Mouse (Mus musculus): Measurements from ENCODE around the gene Dsn1. TPM values are rescaled to one million over a fixed set of nuclear protein-coding genes. Genes with fewer than 3 reads are reported as not detected.

Dsn1 gene
- polyA plus RNA-seq, 1 experiment from 2014 or later, result 30.9 TPM

- DNase-seq (ENCODE audit: low spot score), result no peak
Measured at GRCm38 (mm10) chr2:156973316-156974100, 33.4 kb downstream of the Dsn1 start.

DNA sequence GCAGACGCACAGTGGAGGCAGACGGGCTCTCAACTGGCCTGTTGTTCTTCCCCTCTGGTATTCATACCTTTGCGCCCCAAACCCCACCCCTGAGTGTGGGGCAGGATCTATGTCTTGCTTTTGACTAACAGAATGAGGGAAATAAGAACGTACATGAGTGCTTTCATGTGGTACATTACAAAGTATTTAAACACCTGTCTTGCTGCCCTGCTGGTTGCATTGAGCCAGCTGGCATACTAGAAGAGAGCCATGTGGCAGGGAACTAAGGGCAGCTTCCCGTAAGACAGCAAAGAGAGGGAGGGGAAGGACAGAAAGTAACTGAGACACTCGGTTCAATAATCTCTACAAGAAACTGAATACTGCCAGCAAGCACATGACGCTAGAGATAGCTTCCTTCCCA is 36.7 kb downstream of the Dsn1 start:
- peak; percentile 52 for DNase-seq (ENCODE audit: low spot score)

GRCm38 (mm10) chr2:156968501-156968900 is 38.5 kb downstream of the Dsn1 start:
- no peak for DNase-seq (ENCODE audit: low spot score)

DNA sequence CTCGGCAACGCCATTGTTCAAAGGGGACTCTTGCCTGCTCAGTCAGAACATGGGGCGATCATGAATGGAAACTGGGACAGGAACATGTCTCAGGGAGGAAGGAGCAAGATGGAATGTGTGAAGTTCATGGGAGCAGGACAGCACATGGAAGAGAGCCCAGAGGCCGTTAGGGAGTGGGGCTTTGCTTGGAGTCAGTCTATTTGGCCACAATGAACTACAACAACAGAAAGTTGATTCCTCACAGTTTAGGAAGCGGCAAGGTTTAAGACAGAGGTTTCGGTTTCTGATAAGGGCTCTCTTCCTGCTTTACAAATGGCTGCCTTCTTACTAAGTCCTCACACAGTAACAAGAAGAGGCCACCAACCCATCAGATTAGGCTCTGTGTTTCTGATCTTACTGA is 39.6 kb downstream of the Dsn1 start:
- DNase-seq (ENCODE audit: low spot score), result no peak

- no peak for DNase-seq (ENCODE audit: low spot score)
Measured at GRCm38 (mm10) chr2:156963891-156964290, 43.1 kb downstream of the Dsn1 start.

- DNase-seq (ENCODE audit: low spot score), result no peak
Measured at GRCm38 (mm10) chr2:156958496-156959252, 48.3 kb downstream of the Dsn1 start.

DNA sequence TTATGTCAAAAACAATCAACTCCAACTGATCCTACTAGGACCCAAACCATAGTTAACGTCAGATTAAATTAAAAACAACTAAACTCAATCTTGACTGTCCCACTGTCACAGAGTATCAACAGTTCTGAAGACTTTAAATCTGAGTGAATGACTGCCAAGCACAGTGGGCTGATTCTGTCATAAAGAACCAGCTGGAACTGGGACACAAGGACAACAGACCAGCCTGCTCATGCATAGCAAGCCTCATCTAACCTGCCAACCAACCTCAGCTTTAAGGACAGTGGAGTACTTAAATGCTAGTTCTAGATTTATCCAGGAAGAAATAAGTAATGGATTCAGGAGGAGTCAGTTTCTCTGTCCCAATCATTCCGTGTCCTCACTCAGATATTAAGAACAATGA is 49.9 kb downstream of the Dsn1 start:
- no peak for DNase-seq (ENCODE audit: low spot score)

DNA sequence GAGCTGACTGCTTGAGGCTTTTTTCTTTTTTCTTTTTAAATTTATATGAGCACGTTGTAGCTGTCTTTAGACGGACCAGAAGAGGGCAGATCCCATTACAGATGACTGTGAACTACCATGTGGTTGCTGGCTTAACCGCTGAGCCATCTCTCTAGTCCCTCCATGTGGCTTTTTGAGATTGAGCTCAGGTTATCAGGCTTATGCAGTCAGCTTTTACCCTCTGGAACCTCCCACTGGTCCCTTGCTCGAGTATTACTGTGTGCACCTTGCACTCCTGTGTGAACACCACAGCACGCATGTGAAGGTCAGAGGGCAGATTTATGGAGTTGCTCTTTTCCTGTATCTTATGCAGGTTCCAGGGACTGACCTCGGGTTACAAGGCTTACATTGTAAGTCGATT is 50.6 kb downstream of the Dsn1 start:
- no peak for DNase-seq (ENCODE audit: low spot score)

GRCm38 (mm10) chr2:156954463-156954862 is 52.5 kb downstream of the Dsn1 start:
- no peak for DNase-seq (ENCODE audit: low spot score)

DNA sequence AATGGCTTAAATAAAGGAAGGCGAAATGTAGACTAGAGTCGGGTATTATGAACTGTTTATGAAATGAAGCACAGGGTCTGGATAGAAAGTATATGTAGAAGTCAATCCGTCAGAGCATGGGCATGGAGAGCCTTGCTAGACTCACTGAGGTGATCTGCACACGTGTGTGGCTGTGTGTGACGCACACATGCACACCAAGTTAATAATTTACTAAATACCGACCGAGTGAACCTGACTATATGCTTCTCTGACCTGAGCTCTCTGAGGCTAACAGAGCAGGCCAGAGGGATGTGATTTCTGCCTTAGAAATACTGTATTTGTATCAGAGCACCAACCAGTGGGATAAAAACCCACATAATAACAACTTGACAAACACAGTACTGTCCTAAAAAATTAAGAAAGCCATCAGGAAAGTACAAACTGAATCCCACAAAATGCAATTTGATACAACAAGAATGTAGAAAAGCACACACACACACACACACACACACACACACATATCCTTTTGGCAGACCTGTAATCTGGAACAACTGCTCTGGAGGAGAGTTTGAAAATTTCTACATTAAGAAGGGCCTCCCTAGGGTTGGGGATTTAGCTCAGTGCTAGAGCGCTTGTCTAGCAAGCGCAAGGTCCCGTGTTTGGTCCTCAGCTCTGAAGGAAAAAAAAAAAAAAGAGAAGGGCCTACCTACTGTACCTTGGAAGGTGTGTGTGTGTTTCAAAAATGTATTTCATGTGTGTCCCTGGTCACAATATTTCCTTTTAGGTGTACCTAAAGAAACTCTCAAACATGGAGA is 55.5 kb downstream of the Dsn1 start:
- DNase-seq (ENCODE audit: low spot score), result no peak

DNA sequence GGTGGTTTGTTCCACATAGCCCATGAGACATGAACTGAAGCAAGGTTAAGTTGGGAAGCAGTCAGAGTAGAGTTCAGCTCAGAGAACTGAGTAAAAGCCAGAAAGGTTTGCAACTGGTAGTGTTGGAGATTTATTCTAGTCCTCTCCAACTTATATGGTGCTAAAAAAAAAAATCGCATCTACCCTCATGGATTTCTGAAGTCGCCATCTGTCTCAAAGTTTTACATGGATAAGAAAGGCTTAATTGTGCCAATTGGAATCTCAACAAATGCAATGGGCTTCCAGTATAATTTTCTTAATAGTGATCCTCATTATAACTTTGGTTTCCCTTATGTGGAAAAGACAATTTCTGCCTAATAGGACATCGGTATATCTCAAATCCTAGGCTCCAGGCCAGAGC is 56.1 kb downstream of the Dsn1 start:
- DNase-seq (ENCODE audit: low spot score), result no peak

Other genes starting within 250 kb of the Dsn1 start
- gene Myl9, start 231.7 kb downstream of the Dsn1 start, polyA plus RNA-seq (2015; fragmentation: Nextera tagmentation; extraction: Ambion mirVana), result 20.6 and 27.1 TPM in 2 replicates
- gene Tgif2, start 167.1 kb downstream of the Dsn1 start, polyA plus RNA-seq (2015; fragmentation: Nextera tagmentation; extraction: Ambion mirVana), result 17.2 and 19.2 TPM in 2 replicates
- 4.3 and 8.4 TPM in 2 replicates for gene 4930518I15Rik, start 149.2 kb downstream of the Dsn1 start, polyA plus RNA-seq (2015; fragmentation: Nextera tagmentation; extraction: Ambion mirVana)
- gene Rab5if, start 144.0 kb downstream of the Dsn1 start, polyA plus RNA-seq (2015; fragmentation: Nextera tagmentation; extraction: Ambion mirVana), result 178 and 179 TPM in 2 replicates
- 104 and 115 TPM in 2 replicates for gene Sla2, start 120.0 kb downstream of the Dsn1 start, polyA plus RNA-seq (2015; fragmentation: Nextera tagmentation; extraction: Ambion mirVana)
- 125 and 141 TPM in 2 replicates for gene Ndrg3, start 15.1 kb downstream of the Dsn1 start, polyA plus RNA-seq (2015; fragmentation: Nextera tagmentation; extraction: Ambion mirVana)
- gene Soga1, start 72.1 kb upstream of the Dsn1 start, polyA plus RNA-seq (2015; fragmentation: Nextera tagmentation; extraction: Ambion mirVana), result 0.57 TPM in 2 replicates
- gene Tldc2, start 79.9 kb upstream of the Dsn1 start, polyA plus RNA-seq (2015; fragmentation: Nextera tagmentation; extraction: Ambion mirVana), result not detected in 2 replicates
- gene Samhd1, start 128.1 kb upstream of the Dsn1 start, polyA plus RNA-seq (2015; fragmentation: Nextera tagmentation; extraction: Ambion mirVana), result 23.5 and 25.5 TPM in 2 replicates
- 36.5 and 40.7 TPM in 2 replicates for gene Rbl1, start 197.4 kb upstream of the Dsn1 start, polyA plus RNA-seq (2015; fragmentation: Nextera tagmentation; extraction: Ambion mirVana)